Comparison of ENCODE assay signal across 8 mouse cellular contexts in the genomic region with DNA sequence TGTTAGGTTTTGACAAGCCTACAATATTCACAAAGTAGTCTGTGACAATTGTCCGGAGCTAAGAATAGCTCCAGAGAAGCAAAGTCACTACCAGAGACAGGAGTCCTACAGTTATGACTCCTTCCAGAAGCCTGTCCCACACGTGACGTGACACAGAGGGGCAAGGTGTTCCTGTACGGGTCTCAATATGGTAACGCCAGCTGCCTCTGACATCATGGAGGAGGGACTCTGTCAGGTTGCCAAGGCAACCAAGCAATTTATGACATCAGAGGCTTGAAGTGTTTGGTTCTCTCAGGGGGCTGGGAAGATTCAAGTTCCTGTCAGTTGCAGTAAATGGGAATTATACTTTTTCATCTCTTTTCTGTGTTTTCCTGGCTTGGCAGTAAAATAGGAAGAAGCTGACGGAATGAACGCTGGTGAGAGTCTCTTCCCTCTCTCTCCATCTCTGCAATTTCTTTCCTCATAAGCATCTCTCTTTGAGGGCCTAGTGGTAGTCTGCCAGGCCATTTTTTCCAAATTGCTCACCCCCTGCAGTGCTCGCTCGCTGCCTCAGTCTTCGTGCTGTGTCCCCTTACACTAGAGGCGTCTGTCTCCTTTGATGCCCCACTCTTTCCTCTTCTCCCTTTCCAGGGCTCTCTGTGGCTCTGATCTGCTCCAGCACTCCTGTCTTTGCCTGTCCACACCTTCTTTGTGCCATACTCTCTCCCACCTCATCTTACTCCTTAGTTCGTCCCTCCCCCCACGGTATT. TPM values are rescaled to one million over a fixed set of nuclear protein-coding genes. Genes with fewer than 3 reads are reported as not detected.
DNase-seq lines count a peak whose midpoint lies in the region; ATAC-seq lines count a peak whose summit lies in the region.

No protein-coding gene starts in this region.

- peak overlapping the region; percentile 9; the same call in 1 of the 2 replicates for H3K4me2 ChIP-seq in kidney, embryonic 15.5 days
- no peak overlapping the region for H3K4me2 ChIP-seq in kidney, embryonic 14.5 days (replicated peaks; ENCODE audit: low read depth, low read length)

- 0 out of 2 replicates have a peak overlapping the region, but pooled peaks have one; percentile 19 for H3K27ac ChIP-seq in kidney, embryonic 15.5 days
- H3K27ac ChIP-seq in kidney, embryonic 14.5 days (ENCODE audit: low read depth, low read length) = no peak overlapping the region

- ATAC-seq in kidney, embryonic 15.5 days (replicated peaks; ENCODE audit: low FRiP score) = no peak
- ATAC-seq in kidney, embryonic 14.5 days (ENCODE audit: low FRiP score, low TSS enrichment) = no peak
- ATAC-seq in megakaryocyte progenitor cell, adult 5-6 weeks (replicated peaks; ENCODE audit: poor library complexity) = no peak

- H3K27me3 ChIP-seq in kidney, embryonic 15.5 days = no peaks in the 10 kb centered on the region
- no peaks in the 10 kb centered on the region for H3K27me3 ChIP-seq in kidney, embryonic 14.5 days (ENCODE audit: control insufficient read depth, insufficient read depth, low read length)

- no peak overlapping the region for H3K4me3 ChIP-seq in kidney, embryonic 15.5 days (replicated peaks)
- H3K4me3 ChIP-seq in kidney, embryonic 14.5 days (ENCODE audit: low read length) = no peak overlapping the region

- H3K4me1 ChIP-seq in kidney, embryonic 15.5 days = peaks cover 42% of the 10 kb centered on the region
- H3K4me1 ChIP-seq in kidney, embryonic 14.5 days (ENCODE audit: control insufficient read depth, insufficient read depth, low read length) = peaks cover 21% of the 10 kb centered on the region

- peak; percentile 81 for DNase-seq in ES-CJ7 (ENCODE audit: low read depth, low spot score)
- peak; percentile 87 for DNase-seq in brain, adult 2 months (ENCODE audit: low read depth, low spot score)
- peak; percentile 49 for DNase-seq in kidney, postnatal 14 days
- DNase-seq in spleen, adult 12 weeks (ENCODE audit: low spot score) = no peak
- DNase-seq in urinary bladder, postnatal 10 days (ENCODE audit: low spot score) = no peak

- H3K9ac ChIP-seq in kidney, embryonic 15.5 days = no peak overlapping the region
- H3K9ac ChIP-seq in kidney, embryonic 14.5 days (ENCODE audit: low read depth, low read length) = no peak overlapping the region

- no peaks in the 10 kb centered on the region for H3K36me3 ChIP-seq in kidney, embryonic 15.5 days
- H3K36me3 ChIP-seq in kidney, embryonic 14.5 days (ENCODE audit: control insufficient read depth, insufficient read depth, low read length) = no peaks in the 10 kb centered on the region

- 42% methylated on average over 13 of the region's 13 CpGs for WGBS in kidney, embryonic 15.5 days
- 45% methylated on average over 13 of the region's 13 CpGs for WGBS in kidney, embryonic 14.5 days

- no peaks in the 10 kb centered on the region for H3K9me3 ChIP-seq in kidney, embryonic 15.5 days (replicated peaks)
- H3K9me3 ChIP-seq in kidney, embryonic 14.5 days (ENCODE audit: control insufficient read depth, low read length) = no peaks in the 10 kb centered on the region

RNA-seq across cellular contexts. Expression of a gene that starts 2.8 kb away (rescaled TPM):
- 6.0 and 6.5 TPM in 2 replicates for polyA plus RNA-seq in kidney, embryonic 15.5 days (2015; fragmentation: Nextera tagmentation; extraction: Ambion mirVana)
- 5.8 and 6.4 TPM in 2 replicates for polyA plus RNA-seq in kidney, embryonic 14.5 days (2014; fragmentation: Nextera tagmentation; extraction: Ambion mirVana)
- total RNA-seq in megakaryocyte progenitor cell, adult 5-6 weeks (2015) = 2.5 and 3.1 TPM in 2 replicates
- 0.75 and 1.1 TPM in 2 replicates for total RNA-seq in megakaryocyte progenitor cell, adult 5-6 weeks (2017)

RNA-seq across cellular contexts. Expression of a gene that starts 5.2 kb away (rescaled TPM):
- polyA plus RNA-seq in kidney, embryonic 15.5 days (2015; fragmentation: Nextera tagmentation; extraction: Ambion mirVana) = 21.0 and 21.5 TPM in 2 replicates
- 14.5 and 21.8 TPM in 2 replicates for polyA plus RNA-seq in kidney, embryonic 14.5 days (2014; fragmentation: Nextera tagmentation; extraction: Ambion mirVana)
- 7.3 and 7.7 TPM in 2 replicates for total RNA-seq in megakaryocyte progenitor cell, adult 5-6 weeks (2015)
- 10.9 and 11.5 TPM in 2 replicates for total RNA-seq in megakaryocyte progenitor cell, adult 5-6 weeks (2017)

RNA-seq across cellular contexts. Expression of a gene that starts 17.0 kb away (rescaled TPM):
- 15.9 and 18.9 TPM in 2 replicates for polyA plus RNA-seq in kidney, embryonic 15.5 days (2015; fragmentation: Nextera tagmentation; extraction: Ambion mirVana)
- polyA plus RNA-seq in kidney, embryonic 14.5 days (2014; fragmentation: Nextera tagmentation; extraction: Ambion mirVana) = 11.4 and 17.8 TPM in 2 replicates
- total RNA-seq in megakaryocyte progenitor cell, adult 5-6 weeks (2015) = 31.3 and 52.7 TPM in 2 replicates
- 17.4 and 18.3 TPM in 2 replicates for total RNA-seq in megakaryocyte progenitor cell, adult 5-6 weeks (2017)

RNA-seq across cellular contexts. Expression of a gene that starts 27.4 kb away (rescaled TPM):
- 0.59 and 1.2 TPM in 2 replicates for polyA plus RNA-seq in kidney, embryonic 15.5 days (2015; fragmentation: Nextera tagmentation; extraction: Ambion mirVana)
- 0.43 and 0.55 TPM in 2 replicates for polyA plus RNA-seq in kidney, embryonic 14.5 days (2014; fragmentation: Nextera tagmentation; extraction: Ambion mirVana)
- total RNA-seq in megakaryocyte progenitor cell, adult 5-6 weeks (2015) = not detected in 2 replicates
- not detected in 2 replicates for total RNA-seq in megakaryocyte progenitor cell, adult 5-6 weeks (2017)

Comparison
In these comparisons a context has a peak if more than half of its experiments do, and no peak if none do; other contexts are left out.
1. DNase-seq: peak in ES-CJ7 (single experiment), brain, adult 2 months (single experiment) and kidney, postnatal 14 days (single experiment); none in spleen, adult 12 weeks (single experiment) and urinary bladder, postnatal 10 days (single experiment).